Mouse (Mus musculus): ENCODE results near the gene Gm7694.

Gene Gm7694

DNA sequence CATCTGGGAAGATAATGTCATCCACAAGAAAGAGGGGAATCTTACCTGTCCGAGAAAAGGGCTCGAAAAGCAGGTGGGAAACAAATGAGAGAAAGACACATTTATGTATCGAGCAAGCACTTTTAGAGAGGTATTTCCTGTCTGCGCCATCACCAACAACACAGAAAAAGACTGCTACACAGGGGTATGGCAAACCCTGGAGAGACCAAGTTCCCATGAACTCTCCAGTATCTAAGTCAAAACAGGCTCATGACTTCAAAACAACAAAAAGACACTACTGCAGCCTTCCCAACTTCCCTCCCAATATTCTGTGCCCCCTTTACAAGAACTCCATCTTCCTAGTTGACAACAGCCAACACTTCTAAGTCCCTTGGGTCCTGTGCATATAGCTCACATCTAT is at the start of gene Gm7694:
Gene Gm7694, minus strand, starts transcription at position 101 of the 400 bp plus-strand sequence.
- no peak for DNase-seq (ENCODE audit: low read depth, low spot score)

GRCm38 (mm10) chr1:170353335-170353734 is 47.2 kb upstream of the Gm7694 start:
- DNase-seq (ENCODE audit: low read depth, low spot score) = no peak

DNA sequence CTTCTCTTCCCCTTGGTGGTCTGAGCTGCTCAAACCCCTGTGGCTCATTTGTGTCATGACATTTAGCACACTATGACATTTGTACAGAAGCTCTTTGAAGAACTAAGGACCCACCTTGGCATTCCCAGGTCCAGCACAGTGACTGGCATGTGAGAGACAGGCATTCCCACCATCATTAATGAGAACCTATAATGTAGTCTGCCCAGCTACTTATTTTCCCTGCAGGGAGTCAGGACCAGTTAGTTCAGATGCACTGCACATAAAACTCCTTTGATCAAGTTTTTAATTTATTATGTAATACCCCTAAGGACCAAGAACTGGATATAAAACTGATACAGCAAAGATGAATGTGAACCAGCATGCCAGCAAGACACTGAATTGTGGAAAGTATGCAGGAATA is 44.9 kb upstream of the Gm7694 start:
- no peak for DNase-seq (ENCODE audit: low read depth, low spot score)

DNA sequence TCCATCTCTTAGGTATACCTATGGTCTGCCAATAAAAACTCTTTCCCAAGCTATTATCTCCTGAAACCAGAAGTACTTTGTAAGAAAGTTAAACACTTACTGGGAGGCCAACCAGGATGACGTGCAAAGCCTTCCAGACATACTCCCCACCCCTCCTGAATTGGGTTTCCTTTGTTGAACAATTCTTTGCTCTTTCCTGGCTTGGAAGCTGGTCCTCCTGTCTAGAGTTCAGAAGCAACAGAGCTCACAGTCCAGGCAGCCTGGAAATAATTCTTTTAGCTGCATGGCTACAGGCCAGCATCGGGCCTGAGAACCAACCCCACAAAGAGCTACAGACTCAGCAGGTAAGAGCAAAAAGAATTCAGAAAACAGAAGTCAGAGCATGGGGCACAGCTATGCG is 40.1 kb upstream of the Gm7694 start:
- DNase-seq (ENCODE audit: low read depth, low spot score) = no peak

GRCm38 (mm10) chr1:170343906-170344305 is 37.8 kb upstream of the Gm7694 start:
- no peak for DNase-seq (ENCODE audit: low read depth, low spot score)

- DNase-seq (ENCODE audit: low read depth, low spot score) = no peak
These were observed 36.9 kb upstream of the Gm7694 start for GRCm38 (mm10) chr1:170343081-170343480.

DNA sequence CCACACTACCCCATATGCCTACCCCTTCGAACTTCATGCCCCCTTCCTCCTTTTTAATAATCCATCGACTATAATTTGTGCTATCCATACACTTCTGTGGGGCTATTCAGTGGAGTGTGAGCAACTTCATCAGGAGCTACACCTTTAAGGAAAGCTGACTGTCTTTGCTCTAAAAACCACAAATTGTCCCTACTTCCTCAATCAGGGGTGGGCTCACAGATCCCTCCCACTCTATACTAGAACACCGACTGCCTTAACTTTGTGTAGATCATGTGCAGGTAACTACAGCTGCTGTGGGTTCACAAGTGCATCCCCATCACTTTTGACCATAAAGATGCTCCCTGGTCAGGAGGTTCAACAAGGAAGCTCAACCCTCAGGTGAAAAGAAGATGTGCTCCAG is 33.8 kb upstream of the Gm7694 start:
- no peak for DNase-seq (ENCODE audit: low read depth, low spot score)

DNA sequence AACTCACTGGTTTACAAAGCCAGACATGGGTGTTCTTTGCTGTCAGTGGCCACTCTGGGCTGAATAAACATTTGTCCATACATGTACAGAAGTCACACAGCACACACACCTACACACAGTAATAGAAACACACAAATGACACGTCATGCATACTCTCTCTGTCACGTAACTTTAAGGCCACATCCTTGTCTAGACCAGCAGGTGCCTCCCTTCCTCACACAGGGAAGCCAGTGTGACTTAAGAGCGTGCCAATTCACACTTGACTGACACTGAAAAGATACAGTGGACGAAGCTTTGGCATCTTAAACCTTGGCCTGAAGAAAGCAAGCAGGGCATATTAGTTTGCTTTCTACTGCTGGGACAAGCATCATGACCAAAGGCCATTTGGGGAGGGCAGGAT is 26.6 kb upstream of the Gm7694 start:
- DNase-seq (ENCODE audit: low read depth, low spot score) = no peak

GRCm38 (mm10) chr1:170331926-170332325 is 25.8 kb upstream of the Gm7694 start:
- no peak for DNase-seq (ENCODE audit: low read depth, low spot score)

DNA sequence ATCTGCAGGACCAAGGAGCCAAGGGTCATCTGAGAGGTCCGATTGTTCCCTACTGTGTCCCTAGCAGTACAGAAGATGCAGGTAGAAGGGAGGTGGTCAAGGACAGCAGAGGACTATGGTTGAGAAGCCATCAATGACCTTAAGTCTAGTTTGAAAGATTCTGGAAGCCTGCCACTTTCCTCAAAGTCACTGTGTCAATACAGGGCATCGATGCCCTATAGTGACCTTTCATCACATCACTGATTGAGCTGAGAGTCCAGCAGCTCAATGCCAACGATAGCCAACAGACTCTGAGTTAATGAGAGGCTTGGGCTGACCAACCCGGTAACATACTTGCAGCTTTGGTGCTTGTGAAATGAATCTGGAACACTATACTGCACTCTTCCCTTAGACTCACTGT is 19.1 kb upstream of the Gm7694 start:
- DNase-seq (ENCODE audit: low read depth, low spot score) = no peak

DNA sequence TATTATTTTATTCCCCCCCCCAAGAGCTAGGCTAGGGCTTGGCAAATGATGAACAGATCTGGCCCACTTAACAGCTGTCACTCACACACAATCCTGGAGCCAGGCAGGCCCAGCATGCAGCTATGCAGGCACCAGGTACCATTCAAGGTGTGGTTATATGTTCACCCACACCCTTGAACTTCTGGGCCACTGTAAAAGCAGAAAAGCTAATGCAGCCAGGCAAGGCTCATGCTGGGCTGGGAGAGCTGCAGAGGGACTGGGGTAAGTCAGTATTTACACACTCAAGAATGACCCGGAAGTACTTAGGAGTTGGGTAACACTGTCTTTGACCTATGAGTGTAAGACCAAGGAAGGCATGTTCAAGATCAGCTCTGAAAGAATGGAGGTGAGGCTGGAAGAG is 18.2 kb upstream of the Gm7694 start:
- DNase-seq (ENCODE audit: low read depth, low spot score) = no peak

GRCm38 (mm10) chr1:170323001-170323400 is 16.9 kb upstream of the Gm7694 start:
- no peak for DNase-seq (ENCODE audit: low read depth, low spot score)

GRCm38 (mm10) chr1:170322046-170322445 is 15.9 kb upstream of the Gm7694 start:
- no peak for DNase-seq (ENCODE audit: low read depth, low spot score)

GRCm38 (mm10) chr1:170311431-170311830 is 5.3 kb upstream of the Gm7694 start:
- DNase-seq (ENCODE audit: low read depth, low spot score) = no peak

DNA sequence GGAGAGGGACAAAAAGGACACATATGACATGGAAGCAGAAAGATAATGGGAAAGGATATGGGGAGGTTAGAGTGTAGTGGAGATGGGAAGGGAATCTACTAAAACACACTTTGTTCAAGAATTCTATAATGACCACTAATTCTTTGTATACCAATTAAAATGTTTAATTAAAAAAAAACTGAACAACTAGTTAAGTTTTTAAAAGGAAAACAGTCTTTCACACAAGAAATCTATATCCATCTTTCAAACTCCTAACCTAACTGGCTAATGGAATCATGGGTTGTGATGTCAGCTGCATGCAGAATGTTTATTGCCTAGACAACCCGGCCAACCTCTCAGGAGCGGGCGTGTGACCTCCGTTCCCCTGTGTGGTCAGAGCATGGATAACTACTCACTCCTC is 2.4 kb upstream of the Gm7694 start, which contains the start of gene Spata46:
Gene Spata46, plus strand, starts transcription at position 301 of the 400 bp plus-strand sequence.
- DNase-seq (ENCODE audit: low read depth, low spot score) = no peak

DNA sequence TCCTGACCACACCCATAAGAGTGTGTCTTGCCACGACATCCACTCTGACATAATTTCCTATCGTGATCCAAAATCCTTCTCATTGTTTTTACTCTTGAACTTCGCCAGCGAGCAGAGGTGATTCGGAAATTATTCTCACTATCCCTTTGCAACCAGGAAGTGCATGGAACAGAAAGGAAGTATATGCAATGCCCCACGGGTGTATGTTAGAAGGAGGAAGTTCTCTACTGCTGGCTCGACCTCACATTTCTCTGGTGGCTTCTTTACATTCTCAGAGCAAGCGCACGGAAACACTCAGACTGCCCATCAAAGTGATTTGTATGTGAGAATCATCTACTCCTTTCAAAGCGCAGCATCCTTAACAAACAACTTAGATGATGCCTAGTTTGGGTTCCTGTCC is 1.1 kb downstream of the Gm7694 start:
- no peak for DNase-seq (ENCODE audit: low read depth, low spot score)

GRCm38 (mm10) chr1:170303103-170303502 is 3.0 kb downstream of the Gm7694 start:
- DNase-seq (ENCODE audit: low read depth, low spot score) = no peak

- DNase-seq (ENCODE audit: low read depth, low spot score) = no peak
These were observed 3.7 kb downstream of the Gm7694 start for GRCm38 (mm10) chr1:170302456-170302855.

- DNase-seq (ENCODE audit: low read depth, low spot score) = no peak
These were observed 4.4 kb downstream of the Gm7694 start for GRCm38 (mm10) chr1:170301686-170302085.

DNA sequence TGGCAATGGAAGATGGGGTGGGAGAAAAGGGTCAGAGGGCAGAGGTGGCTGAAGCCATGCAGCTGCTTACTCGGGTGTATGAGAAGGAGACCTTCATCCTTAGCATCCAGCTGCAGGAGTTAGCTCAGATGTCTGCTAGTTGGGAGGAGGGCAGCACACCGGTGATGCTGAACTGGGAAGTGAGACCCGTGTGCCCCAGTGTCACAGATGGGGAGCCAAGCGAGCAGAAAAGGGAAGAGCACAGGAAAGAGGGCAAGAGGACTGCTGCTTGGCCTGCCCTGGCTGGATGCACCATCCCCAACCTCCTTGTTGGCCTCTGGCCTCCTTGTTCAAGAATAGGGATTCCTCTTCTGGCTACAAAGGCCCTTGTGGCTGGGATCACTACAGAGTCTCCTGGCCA is 6.6 kb downstream of the Gm7694 start:
- no peak for DNase-seq (ENCODE audit: low read depth, low spot score)

DNA sequence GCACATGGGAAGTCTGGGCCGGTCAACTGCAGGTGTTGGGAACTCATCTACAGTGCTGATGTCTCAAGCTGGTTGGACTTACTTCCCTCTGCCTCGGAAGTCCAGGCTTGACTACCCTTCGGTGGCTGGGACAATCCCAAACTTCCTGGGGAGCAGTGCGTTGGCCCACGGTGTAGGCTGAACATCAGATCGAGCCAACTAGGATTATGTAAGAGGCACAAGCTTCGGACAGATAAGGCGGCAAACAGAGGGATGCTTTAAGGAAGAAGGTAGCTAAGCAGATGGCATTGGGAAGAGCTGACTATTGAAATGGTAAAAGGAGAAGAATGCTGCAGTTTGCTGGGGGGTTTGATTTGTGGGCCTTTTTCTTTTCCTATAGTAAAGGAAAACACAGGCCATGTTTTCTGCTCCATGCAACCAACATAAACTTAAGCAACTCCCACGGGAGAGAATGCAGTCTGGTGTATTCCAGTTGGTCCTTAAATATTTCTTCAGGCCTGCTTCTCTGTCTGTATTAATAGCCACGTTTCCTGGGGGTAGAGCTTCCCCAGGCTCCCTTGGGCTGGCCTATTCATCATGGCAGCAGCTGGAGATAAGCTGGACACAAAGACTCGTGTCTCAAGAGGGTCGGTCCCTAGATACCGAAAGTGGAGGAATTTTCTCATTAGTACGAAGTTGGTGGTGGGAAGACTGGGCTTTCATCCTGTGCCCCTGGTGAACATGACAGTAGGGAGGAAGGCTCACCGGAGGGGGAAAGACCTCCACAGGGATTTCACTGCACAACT is 11.2 kb downstream of the Gm7694 start:
- DNase-seq (ENCODE audit: low read depth, low spot score) = no peak

GRCm38 (mm10) chr1:170293257-170293656 is 12.9 kb downstream of the Gm7694 start:
- DNase-seq (ENCODE audit: low read depth, low spot score) = no peak

- no peak for DNase-seq (ENCODE audit: low read depth, low spot score)
These were observed 13.7 kb downstream of the Gm7694 start for GRCm38 (mm10) chr1:170292239-170292951.
